Mouse (Mus musculus): Measurements from ENCODE around the gene Mafb.

DNA sequence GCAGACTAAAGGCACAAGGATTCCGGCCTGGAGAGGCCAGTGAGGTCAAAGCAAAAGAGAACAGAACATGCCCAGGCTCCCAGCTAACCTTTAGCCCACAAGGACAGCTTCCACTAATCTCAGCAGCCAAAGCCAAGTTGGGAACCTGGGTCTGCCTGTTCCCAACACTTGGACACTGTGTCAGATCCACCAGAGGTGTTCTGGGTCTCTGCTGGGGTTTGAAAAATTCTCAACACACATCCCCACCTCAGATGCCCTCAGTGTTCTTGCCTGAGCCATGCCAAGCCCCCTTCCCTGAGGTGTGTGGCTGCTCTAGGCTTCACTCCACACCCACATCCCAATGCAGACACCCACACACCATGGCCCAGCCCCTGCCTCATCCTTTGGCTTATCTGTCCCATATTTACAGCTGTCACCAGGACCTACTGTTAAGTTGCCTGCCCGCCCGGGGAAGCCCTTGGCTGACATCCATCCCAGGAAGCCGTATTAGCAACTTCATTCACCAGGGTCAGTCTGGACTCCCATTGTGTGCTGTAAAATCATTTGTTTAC lies 32.7 kb downstream of the Mafb start, which contains the start of gene Gm826:
- no peak for TF ChIP-seq CTCF (IDR thresholded peaks at IDR 0.05; ENCODE audit: control insufficient read depth, insufficient read depth, low read length)
- TF ChIP-seq POLR2A (IDR thresholded peaks at IDR 0.05; ENCODE audit: borderline replicate concordance, control insufficient read depth, low read depth, low read length), result no peak

All from bone marrow, adult 2 months (tissue).